Mouse (Mus musculus) liver, embryonic 14.5 days (tissue): ENCODE measurements at regions not wholly inside any gene's neighbourhood (a gene's known extent, or its start where the extent isn't known, plus 50 kb on each side); places are given as distances from the start of the nearest gene placed in this dataset.

Experiments used
- ATAC-seq: fragments of 200-750 bp; cut with Nextera tagmentation; 2 replicates; pipeline ENCODE4 v1.8.0; 2017; ENCODE audit warnings: moderate number of reproducible peaks, mild to moderate bottlenecking, moderate library complexity; ENCODE audit not compliant: insufficient read depth
- DNase-seq, 3 experiments: peaks; one replicate each; pipeline ENCODE4 v3.0.0-alpha.2; 2012 to 2013; ENCODE audit warnings: low read depth in 3 of 3, low spot score in 3 of 3
- H3K27ac ChIP-seq: fragments of 300-500 bp; sonication (generic); 2 replicates; pipeline ENCODE4 v1.5.1; 2014; ENCODE audit warnings: moderate library complexity, mild to moderate bottlenecking, control low read depth, inconsistent platforms
- H3K27me3 ChIP-seq: fragments of 300-500 bp; sonication (generic); 2 replicates; pipeline ENCODE4 v1.6.1; 2014; ENCODE audit warnings: mild to moderate bottlenecking, low read length, moderate library complexity; ENCODE audit not compliant: control insufficient read depth, insufficient read depth
- H3K36me3 ChIP-seq: fragments of 300-500 bp; sonication (generic); replicated peaks from 2 replicates; pipeline ENCODE4 v1.6.1; 2014; ENCODE audit warnings: low read depth; ENCODE audit not compliant: control insufficient read depth, insufficient read depth
- H3K4me1 ChIP-seq, 2 experiments: fragments of 200-500 bp in 1 of 2; fragments of 300-500 bp in 1 of 2; sonication (generic) in 1 of 2; replicated peaks; 2 replicates each; pipeline ENCODE4 v1.6.1; 2012 to 2014; ENCODE audit warnings: antibody characterized with exemption in 1 of 2, inconsistent platforms in 1 of 2, low read length in 1 of 2; ENCODE audit not compliant: control insufficient read depth in 2 of 2, insufficient read depth in 2 of 2
- H3K4me2 ChIP-seq: fragments of 300-500 bp; sonication (generic); 2 replicates; pipeline ENCODE4 v1.6.1; 2014; ENCODE audit warnings: low read depth, mild to moderate bottlenecking, control low read depth, moderate library complexity
- H3K4me3 ChIP-seq, 2 experiments: fragments of 200-500 bp in 1 of 2; fragments of 300-500 bp in 1 of 2; sonication (generic) in 1 of 2; 2 replicates each; pipeline ENCODE4 v1.5.1; 2012 to 2014; ENCODE audit warnings: low read depth in 2 of 2, low read length in 2 of 2, mild to moderate bottlenecking in 2 of 2, control low read depth in 1 of 2, inconsistent platforms in 1 of 2, moderate library complexity in 1 of 2; ENCODE audit not compliant: insufficient read depth in 1 of 2
- H3K9ac ChIP-seq: fragments of 300-500 bp; sonication (generic); replicated peaks from 2 replicates; pipeline ENCODE4 v1.6.1; 2014; ENCODE audit warnings: mild to moderate bottlenecking, control low read depth, moderate library complexity
- H3K9me3 ChIP-seq: fragments of 300-500 bp; sonication (generic); 2 replicates; pipeline ENCODE4 v1.6.1; 2016; ENCODE audit warnings: low read length, mixed read lengths; ENCODE audit not compliant: control insufficient read depth
- CTCF ChIP-seq: IDR thresholded peaks from 2 replicates; pipeline ENCODE4 v1.5.1; 2016; ENCODE audit warnings: antibody characterized with exemption, low read depth, control low read depth
- EP300 ChIP-seq: IDR thresholded peaks from 2 replicates; pipeline ENCODE4 v1.6.1; 2016; ENCODE audit warnings: antibody characterized with exemption, low read depth
- WGBS: fragments of 180-500 bp; shearing (Covaris S2); extraction: QIAGEN DNeasy Blood & Tissue Kit; methylation state at CpG from one replicate; pipeline ENCODE4 v1.1.7; 2014; ENCODE audit not compliant: insufficient replicate concordance; 5-methylcytosine and 5-hydroxymethylcytosine counted together

GRCm38 (mm10) chr4:54282934-54283333 lies 457.1 kb downstream of the Tmem38b start:
- H3K27me3 ChIP-seq = no peaks in the 10 kb centered on the region
- WGBS = 80% methylated on average over 13 of the region's 13 CpGs
- DNase-seq (no peak), ATAC-seq (no peak)
- H3K4me3 ChIP-seq = no peak overlapping the region
- H3K9me3 ChIP-seq = no peaks in the 10 kb centered on the region
- no peaks in the 10 kb centered on the region for H3K36me3 ChIP-seq
- no peak overlapping the region for H3K27ac ChIP-seq
- H3K4me1 ChIP-seq = no peaks in the 10 kb centered on the region
- TF ChIP-seq CTCF (no peak), EP300 (no peak)
- no peak overlapping the region for H3K4me2 ChIP-seq
- H3K9ac ChIP-seq = no peak overlapping the region

- Histone ChIP-seq H3K4me2 (no peak overlapping the region), H3K27ac (no peak overlapping the region), H3K9me3 (no peaks in the 10 kb centered on the region), H3K27me3 (no peaks in the 10 kb centered on the region), H3K4me3 (no peak overlapping the region), H3K36me3 (no peaks in the 10 kb centered on the region), H3K4me1 (no peaks in the 10 kb centered on the region), H3K9ac (no peak overlapping the region)
- ATAC-seq (no peak), DNase-seq (no peak)
- TF ChIP-seq EP300 (no peak), CTCF (no peak)
- WGBS = 40% methylated on average over 1 of the region's 1 CpGs
Measured at GRCm38 (mm10) chr4:54313804-54314203, 488.0 kb downstream of the Tmem38b start.

DNA sequence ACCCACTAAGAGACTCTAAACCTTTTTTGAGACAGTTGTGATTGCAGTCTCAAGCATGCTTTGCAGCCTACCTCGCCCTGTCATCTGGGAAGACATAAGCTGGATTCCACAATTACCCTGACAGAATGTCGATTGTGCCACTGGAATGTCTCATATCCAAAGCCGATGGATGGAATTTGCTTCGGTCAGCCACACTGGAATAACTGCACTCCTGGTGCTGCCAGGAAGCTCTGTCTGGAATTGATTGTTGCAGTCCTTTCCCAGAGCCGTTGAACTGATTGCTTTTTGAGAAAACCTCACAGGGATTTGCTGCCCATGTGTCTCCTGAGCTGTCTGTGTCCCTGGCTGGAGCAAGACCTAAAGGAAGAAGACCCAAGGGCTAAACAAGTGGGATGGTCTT lies 499.0 kb downstream of the Tmem38b start:
- Histone ChIP-seq H3K27ac (no peak overlapping the region), H3K36me3 (no peaks in the 10 kb centered on the region), H3K4me2 (no peak overlapping the region), H3K9me3 (no peaks in the 10 kb centered on the region), H3K4me3 (no peak overlapping the region), H3K4me1 (no peaks in the 10 kb centered on the region), H3K27me3 (no peaks in the 10 kb centered on the region), H3K9ac (no peak overlapping the region)
- DNase-seq (no peak), ATAC-seq (no peak)
- WGBS = 64% methylated on average over 5 of the region's 5 CpGs
- TF ChIP-seq EP300 (no peak), CTCF (no peak)

GRCm38 (mm10) chr4:54328273-54328672 lies 502.4 kb downstream of the Tmem38b start:
- no peak for ATAC-seq
- H3K4me3 ChIP-seq = no peak overlapping the region

GRCm38 (mm10) chr4:54328711-54329427 lies 503.0 kb downstream of the Tmem38b start:
- ATAC-seq (no peak), DNase-seq (no peak)
- no peak overlapping the region for H3K4me2 ChIP-seq
- H3K27me3 ChIP-seq = no peaks in the 10 kb centered on the region
- no peaks in the 10 kb centered on the region for H3K4me1 ChIP-seq
- TF ChIP-seq CTCF (no peak), EP300 (no peak)
- H3K9ac ChIP-seq = no peak overlapping the region
- no peaks in the 10 kb centered on the region for H3K9me3 ChIP-seq
- H3K36me3 ChIP-seq = no peaks in the 10 kb centered on the region
- WGBS = 67% methylated on average over 17 of the region's 17 CpGs
- no peak overlapping the region for H3K4me3 ChIP-seq
- H3K27ac ChIP-seq = no peak overlapping the region

More at GRCm38 (mm10) chr4:54328273-54328672, 502.4 kb downstream of the Tmem38b start:
- Histone ChIP-seq H3K9me3 (no peaks in the 10 kb centered on the region), H3K9ac (no peak overlapping the region), H3K27ac (no peak overlapping the region), H3K4me1 (no peaks in the 10 kb centered on the region), H3K4me2 (no peak overlapping the region), H3K36me3 (no peaks in the 10 kb centered on the region), H3K27me3 (no peaks in the 10 kb centered on the region)
- TF ChIP-seq CTCF (no peak), EP300 (no peak)
- WGBS = 69% methylated on average over 5 of the region's 5 CpGs
- DNase-seq = no peak
